Mouse (Mus musculus): ENCODE data around the gene Nacad.

Gene Nacad

DNA sequence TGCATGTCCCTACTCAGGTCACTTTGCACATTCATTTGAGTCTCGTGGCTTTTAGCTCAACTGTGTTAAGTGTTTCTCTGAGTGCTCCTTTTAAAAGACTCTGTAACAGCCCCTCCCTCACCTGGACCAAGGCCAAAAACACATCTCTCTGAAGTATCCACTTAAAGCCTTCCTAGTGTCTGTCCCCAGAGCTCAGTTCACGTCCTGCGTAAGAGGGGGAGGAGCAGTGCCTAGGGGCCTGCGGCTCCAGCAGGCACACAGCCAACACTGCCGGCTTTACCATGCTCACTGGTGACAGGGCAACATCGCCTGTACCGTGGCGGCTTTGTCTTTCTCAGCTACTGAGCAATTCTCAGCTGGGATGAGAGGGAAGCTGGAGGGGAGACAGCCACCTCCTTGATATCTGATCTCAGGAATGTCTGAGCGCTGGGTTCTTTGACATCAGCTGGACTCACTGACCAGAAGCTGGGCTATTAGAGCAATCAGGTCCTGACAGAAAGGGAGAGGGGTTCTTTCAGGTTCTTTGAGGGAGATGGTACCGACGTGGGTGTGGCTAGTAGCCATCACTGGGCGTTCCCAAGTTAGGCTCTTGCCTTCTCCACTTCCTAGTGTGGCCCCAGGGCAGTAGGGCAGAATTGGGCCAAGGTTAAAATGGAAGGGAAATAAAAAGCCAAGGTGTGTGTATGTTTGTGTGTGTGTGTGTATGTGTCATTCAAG, 1.8 kb downstream of the Nacad start:
- DNase-seq (ENCODE audit: low spot score in 2 of 2), result peak in 1 of 2 experiments; percentile 18

DNA sequence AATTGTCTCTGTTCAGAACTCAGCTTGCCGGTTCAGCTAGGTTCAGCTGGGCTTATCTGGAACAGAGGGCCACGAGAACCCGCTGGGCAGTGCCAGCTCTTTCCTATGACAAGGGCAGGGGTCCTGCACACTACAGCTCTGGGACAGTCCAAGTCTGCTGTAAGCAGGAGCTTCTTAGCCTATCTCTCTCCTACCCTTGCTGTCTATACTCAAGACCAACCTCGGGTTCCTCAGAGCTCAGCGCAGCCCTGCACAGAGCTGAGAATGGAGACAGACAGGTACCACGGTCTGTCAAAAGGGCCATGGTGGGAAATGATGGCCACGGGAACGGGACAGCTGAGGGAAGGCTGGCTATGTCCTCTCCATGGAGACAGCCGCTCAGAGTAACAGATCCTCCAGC, 2.6 kb downstream of the Nacad start:
- no peak for DNase-seq (ENCODE audit: low spot score in 2 of 2)

DNA sequence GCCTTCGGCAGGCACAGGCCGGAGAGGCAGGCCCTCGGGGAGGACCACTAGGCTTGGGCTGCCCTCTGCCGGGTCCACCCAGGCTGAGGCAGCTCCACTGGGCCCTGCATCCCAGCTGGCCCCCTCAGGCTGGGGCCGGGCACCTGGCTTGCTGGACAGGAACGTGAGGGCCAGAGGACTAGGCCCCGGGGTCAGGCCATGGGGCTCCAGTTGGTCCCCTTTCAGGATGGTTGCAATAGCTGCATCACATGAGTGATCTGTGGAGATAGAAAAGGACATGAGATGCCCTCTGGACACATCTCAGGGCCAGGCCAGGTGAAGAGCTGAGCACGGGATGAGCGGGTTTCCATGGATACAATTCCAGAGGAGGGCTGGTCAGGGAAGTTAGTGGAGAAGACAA, 3.2 kb downstream of the Nacad start:
- DNase-seq (ENCODE audit: low spot score in 2 of 2), result no peak

DNA sequence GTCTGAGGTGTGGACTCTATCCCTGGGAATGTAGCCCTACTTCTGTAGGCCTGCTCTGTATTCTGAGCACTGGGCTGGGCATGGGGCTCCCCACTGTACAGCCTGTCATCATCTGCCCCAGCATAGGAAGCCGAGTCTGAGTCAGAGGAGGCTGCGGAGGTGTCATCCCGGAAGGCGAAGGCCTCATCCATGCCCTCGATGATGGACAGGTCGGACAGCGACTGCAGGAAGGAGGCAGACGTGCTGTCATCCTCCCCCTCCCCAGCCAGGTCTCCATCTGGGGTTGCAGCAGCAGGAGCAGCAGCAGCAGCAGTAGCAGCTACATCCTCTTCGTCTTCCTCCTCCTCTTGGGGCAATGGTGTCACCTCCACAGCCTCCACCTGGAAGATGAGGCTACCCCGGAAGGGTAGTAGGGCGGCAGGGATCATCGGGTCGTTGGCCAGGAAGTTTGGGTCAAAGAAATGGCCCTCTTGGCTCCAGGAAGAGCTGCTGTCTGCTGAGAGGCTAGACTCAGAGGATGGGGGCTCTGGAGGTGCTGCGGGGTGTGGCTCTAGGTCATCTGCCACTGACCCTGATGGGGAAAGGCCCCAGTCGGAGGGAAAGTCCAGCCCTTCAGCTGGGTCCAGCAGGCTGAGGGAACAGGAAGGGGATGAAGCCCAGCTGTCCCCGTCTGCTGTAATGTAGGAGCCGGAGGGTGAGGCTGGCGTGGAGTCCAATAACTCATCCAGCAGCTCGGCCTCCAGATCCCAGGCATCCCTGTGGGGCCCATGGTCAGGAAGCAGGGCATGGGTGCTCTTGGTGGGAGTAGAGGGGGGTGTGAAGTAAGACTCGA, 4.0 kb downstream of the Nacad start:
- DNase-seq (ENCODE audit: low spot score in 2 of 2), result no peak

DNA sequence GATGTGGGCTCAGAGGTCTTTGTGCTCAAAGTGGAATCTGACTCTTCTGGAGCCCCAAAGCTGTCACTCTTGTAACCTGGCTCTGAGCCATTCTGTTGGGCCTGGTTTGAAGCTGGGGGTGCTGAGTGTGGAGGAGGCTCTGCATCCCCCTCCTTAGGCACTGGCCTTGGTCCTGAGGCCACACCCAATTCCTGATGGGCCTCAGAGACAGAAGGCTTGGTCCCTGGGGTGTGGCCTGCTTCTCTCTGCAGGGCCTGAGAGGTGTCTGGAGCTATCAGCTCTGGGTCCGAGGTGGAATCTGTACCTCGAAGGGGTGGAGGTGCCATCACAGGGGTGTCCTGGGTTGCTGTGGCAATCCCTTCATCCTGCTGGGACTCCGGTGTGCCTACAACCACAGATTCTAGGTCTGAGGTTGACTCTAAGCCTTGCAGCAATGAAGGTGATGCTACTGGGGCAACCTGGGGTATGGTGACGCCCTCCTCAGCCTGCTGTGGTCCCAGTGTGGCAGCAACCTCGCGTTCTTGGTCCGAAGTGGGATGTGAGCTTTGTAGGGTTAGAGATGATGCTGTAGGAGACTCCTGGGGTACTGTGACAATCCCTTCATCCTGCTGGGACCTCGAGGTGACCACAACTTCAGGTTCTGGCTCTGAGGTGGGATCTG, 5.4 kb downstream of the Nacad start:
- DNase-seq (ENCODE audit: low spot score in 2 of 2), result no peak

DNA sequence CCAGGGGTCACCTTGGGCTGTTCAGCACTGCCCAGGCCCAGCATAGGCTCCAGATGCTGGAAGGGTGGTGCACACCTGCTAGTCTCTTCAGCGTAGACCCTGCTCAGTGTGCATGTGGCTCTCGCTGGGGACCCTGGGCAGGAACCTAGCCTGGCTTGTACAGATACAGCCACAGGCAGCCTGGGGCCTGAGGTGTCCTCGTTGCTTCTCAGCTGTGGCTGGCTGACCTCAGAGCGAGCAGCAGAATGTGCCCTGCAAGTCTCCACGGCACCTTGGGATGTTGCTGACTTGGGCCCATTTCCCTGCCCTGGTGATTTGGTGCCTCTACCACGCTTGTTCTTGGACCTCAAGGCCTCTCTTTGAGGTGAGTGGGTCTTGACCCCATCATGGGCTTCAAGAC, 6.0 kb downstream of the Nacad start:
- no peak for DNase-seq (ENCODE audit: low spot score in 2 of 2)

DNA sequence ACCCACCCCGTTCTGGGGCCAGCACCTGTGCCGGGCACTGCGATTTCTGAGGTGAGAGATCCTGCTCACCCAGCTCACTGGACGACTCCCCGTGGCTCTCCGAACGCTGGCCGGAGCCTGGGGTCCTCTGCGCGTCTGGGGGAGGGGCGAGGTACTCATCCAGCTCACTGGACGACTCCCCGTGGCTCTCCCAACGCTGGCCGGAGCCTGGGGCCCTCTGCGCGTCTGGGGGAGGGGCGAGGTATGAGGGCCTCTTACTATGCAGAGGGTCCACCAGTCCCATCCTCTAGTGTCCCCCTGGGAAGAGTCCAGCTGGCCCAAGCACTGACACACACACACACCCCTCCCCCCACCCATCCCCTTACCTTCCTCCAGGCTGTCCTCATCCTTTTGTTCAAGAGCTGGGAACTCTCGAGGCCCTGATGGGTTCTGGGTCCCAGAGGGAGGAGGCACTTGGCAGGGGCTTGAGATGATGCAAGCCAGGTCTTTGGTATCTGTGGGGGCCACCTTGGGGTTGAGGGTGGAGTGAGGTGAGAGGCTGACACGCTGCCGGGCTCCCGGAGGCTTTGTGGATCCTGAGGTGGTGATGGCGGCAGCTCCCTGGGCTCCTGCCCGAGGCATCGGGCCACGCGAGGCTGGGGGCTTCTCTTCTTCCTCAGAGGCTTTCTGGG, 6.7 kb downstream of the Nacad start:
- no peak for DNase-seq (ENCODE audit: low spot score in 2 of 2)

DNA sequence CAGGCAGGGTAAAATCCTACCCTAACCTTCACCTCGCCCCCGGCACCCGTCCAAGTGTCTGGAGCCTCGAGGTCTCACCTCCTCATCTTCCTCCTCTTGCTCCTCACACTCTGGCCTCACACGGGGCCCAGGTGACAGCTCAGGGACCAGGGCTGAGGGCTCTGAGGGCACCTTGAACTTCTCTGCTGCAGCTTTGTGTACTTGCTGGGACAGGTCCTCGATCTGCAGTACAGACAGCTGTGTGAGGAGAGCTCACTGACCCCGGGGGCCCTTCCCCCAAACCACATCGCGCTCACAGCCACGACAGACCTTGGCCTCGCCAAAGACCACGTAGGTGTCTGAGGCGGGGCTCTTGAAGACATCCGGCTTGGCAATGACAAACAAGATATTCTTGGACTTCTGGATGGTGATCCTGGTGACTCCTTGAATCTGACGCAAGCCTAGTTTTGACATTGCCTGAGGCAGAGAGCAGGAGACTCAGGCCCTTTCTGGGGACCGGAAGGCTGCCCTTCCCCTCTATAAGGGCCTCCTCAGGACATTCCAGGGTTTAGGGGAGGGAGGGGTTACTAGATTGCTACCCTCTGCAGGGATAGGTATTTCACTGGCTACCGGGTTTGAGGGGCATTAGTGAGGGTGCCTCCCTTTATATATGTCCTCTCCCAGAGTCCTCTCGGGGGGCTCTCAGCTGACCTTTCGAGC, 7.5 kb downstream of the Nacad start:
- no peak for DNase-seq (ENCODE audit: low spot score in 2 of 2)

DNA sequence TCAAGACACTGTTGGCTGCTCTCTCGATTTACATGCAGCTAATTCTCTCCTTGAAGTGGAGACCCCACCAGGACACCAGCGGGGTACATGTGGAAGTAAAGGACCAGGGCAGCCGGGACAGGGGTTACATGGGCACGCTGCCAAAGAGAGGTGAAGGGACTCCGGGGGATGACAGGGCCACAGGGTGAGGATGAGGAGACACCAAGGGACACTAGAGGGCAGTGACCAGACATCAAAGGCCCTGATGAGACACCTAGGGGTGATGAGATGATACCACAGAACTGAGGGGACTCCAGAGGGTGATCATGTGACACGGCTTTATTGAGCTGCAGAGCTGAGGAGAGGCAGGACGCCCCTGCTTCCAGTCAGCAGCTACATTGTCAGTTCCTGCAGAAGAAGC, 8.3 kb downstream of the Nacad start:
- no peak for DNase-seq (ENCODE audit: low spot score in 2 of 2)

DNA sequence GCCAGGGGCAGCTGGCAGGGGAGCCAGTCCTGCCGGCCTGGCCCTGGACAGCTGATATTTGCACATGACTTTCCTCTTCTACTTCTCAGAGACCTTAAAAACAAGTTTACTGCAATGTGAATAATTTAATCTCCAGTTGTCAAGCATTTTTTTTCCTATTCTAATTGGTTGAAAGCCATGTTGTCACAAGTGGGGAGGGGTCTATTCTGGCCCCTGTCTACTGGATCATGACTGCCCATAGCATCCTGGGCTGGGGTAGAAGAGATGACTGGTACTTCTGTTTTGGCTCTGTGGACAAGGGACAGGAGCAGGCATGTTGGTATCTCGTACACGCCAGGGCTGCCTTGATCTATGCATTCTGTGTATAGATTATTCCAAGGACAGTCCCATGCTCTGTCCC, 9.2 kb downstream of the Nacad start:
- DNase-seq (ENCODE audit: low spot score in 2 of 2), result no peak

DNA sequence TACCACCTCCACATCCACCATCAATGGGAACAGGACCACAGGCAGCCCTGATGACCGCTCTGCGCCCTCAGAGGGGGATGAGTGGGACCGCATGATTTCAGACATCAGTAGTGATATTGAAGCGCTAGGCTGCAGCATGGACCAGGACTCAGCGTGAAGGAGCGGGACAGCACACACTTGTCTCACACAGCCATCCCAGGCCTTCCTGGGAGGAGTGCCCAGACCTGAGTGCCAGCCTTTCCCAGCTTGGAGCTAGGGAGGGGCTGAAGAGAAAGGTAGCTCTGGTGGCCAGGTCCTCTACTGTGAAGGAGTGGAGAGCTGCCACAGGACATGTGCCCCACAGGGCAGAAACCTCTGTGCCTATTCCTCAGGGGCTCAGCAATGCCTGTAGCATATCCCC, 9.6 kb downstream of the Nacad start:
- no peak for DNase-seq (ENCODE audit: low spot score in 2 of 2)

DNA sequence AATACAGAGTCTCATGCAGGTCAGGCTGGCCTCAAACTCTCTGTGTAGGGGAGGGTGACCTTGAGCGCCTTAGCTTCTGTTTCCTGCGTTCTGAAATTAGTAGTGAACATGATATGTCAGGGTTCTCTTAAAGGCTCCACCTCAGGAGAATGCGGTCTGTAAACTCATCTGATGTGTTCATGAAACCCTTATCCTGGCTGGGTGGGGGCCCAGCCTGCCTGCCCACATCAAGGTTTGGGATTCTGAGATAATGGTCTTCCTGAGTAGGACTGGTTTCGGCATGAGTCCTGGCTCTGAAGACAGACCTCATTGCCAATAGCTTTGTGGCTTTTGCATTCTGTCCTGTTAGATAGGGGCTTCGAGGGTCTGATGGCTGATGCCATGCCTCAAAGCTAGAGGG, 10.5 kb downstream of the Nacad start:
- DNase-seq (ENCODE audit: low spot score in 2 of 2), result no peak

DNA sequence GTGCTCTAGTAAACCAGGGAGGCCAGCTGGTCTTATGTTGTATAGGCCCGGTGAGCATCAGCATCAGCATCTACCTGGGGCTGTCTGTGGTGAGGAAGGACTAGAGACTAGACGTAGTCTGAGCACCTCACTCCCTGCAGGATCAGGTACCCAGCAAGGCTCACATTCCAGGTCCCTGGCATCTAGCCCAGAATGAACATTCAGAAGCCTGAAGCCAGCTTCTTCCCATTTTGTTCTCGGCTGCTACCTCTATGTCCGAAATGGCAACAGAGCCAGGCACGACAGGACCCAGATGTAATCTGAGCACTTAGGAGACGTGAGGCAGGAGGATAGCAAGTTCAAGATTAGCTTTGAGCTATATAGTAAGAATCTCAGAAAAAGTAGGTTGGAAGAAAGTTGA, 11.0 kb downstream of the Nacad start:
- DNase-seq (ENCODE audit: low spot score in 2 of 2), result no peak

DNA sequence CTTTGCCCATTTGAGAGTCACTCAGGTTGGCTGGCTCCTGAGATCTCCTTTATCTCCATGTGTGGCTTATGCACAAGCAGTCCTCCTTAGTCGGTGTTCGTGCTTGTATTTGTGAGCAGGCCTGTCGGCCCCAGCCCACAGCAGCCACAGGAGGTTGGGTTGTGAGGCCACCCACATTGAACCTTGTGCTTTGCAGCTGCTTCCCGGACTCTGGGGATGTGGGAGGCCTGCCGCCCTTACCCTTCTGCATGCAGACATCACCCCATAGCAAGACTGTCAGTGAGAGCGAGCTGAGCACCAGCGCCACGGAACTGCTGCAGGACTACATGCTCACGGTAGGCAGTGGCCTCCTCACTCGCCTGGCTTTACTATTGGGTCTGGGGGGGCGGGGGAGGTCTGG, 12.4 kb downstream of the Nacad start:
- no peak for DNase-seq (ENCODE audit: low spot score in 2 of 2)

DNA sequence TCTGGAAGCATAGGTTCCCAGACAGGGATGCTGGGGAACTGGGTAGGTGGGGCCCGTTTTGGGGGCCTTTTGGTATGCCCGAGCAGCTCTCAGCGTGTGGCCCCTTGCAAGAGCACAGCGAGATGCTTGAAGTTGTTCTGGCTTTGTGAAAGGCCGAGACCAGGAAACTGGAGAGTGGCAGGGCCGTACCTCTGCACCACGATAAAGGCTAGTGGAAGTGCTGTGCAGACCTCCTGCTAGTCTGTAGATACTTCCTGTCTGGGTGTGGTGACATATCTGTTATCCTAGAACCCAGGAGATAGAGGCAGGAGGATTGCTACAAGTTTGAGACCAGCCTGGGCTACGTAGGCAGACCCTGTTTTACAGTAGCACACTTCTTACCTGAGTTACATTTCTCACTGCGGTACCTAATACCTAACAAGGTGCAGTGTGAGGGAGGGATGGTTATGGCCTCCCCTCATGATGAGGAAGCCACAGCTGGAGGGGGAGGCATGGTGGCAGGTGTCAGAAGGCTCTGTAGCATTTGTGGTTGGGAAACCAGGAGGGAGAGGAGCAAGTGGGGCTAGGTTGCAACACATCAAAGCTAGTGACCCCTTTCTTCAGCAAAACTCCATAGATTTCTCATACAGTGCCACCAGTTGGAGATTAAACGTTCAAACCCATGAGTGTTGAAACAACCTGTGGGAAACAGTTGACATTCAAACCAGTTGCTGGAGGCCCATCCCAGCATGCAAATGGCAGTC, 14.7 kb downstream of the Nacad start:
- no peak for DNase-seq (ENCODE audit: low spot score in 2 of 2)

DNA sequence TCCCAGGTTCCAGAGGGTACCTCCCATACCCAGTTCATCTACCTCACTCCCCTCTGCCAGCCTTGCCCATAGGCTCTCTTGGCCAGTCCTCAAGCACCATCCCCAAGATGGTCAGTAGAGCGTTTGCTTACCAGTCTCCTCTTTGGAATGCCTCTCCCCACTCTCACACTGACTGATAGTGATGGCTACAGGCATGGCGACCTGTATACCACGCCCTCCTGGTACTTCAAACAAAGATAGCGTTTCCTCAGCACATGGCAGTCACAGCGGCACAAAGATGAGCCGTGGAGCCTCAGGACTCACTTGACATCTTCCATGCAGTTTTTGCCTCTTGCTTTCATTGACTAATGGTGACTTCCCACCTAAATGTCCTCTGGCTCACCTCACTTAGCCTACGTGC, 16.0 kb downstream of the Nacad start:
- no peak for DNase-seq (ENCODE audit: low spot score in 2 of 2)

DNA sequence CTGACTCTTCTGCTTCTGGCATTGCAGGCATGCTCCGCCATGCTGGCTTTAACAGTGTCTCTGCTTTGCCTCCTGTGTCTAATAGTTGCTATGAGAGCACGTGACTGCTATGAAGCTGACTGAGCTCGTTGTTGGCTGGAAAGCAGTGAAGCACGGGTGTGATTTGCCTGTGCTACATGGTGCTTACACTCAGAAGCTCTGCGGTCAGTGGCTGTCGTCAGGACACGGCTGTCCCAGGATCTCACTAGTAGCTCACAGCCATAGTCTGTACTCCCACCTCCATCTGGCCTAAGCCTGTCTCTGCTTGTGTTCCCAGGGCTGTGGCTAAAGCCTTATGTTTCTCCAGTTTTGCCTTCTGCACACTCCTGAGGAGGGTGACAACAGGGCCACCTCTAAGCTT, 17.6 kb downstream of the Nacad start:
- DNase-seq (ENCODE audit: low spot score in 2 of 2), result peak in 1 of 2 experiments; percentile 70

DNA sequence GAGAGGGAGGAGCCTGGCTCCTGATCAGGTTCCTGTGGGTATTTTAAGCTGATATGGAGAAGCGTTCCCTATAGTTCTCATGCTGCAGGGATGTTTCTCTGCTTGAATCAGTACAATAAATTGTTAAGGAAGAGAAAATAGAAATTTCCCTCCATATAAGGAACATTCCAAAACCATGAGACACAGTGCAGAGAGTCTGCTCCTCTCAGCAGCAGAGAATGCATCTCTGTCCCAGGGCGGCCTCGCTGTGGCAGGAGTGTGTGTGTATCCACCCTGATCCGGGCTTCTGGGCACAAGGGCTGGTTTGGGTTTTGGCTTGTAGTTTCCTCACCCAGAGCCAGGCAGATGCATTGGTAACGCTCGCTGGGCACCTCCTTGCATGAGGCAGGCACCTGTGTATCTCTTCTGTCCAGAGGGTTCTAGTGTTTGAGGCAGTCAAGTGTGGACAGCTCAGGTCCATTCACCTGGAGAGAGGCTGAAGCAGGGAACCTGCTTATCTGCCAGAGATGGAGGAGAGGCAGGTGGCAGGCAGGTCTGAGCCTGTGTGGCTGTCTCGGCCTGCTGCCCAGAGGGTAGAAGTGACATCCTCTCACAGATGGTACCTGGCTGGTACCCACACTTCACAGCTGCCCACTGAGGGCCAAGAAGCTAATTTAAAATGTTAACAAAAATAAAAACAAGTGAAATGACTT, 18.5 kb downstream of the Nacad start:
- no peak for DNase-seq (ENCODE audit: low spot score in 2 of 2)

DNA sequence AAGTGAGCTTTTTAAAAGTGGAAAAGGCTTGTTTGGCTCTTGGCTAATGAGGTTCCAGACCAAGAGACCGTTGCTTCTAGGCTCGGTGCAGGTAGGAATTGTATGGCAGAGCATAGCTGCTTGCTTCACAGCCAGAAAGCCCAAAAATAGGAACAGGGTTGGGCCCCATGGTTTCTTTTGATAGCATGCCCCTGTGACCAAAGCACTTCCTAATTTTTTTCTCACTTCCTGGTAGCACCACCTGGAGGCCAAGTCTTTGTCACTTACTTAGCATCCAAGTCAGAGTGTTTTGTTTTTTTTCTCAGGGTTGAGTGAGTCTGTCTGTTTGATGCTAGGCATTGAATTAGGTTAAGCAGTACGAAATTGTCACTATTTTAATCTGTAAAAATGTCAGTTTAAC, 19.2 kb downstream of the Nacad start:
- peak in 1 of 2 experiments; percentile 77 for DNase-seq (ENCODE audit: low spot score in 2 of 2)

DNA sequence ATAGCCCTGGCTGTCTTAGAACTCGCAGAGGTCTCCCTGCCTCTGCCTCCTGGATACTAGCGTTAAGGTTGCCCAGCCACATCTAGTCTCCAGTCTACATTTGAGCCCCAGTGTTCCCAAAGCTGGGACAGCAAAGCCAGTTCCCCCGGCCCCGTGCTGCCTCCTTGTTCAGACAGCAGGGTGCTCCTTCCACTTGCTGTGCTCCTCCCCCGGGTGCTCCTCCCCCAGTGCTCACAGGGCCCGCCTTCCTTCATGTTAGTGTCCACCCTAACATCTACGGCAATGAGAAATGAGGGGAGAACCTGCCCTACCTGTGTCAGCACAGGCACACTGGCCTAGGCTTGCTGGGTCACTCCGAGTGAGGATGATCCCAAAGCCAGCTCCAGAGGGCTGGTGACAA, 20.1 kb downstream of the Nacad start:
- DNase-seq (ENCODE audit: low spot score in 2 of 2), result no peak
